Mouse (Mus musculus) cerebellum, postnatal 36 days (tissue): ENCODE measurements around the gene B3gnt9.

Experiments
- DNase-seq, 2 experiments: peaks; one replicate each; pipeline ENCODE4 v3.0.0; 2021 to 2022; ENCODE audit warnings: mixed read lengths in 2 of 2

The B3gnt9 gene

GRCm38 (mm10) chr8:105281821-105282220 is 26.9 kb upstream of the B3gnt9 start:
- DNase-seq: no peak

- no peak for DNase-seq
Observed at GRCm38 (mm10) chr8:105280567-105280966, 25.6 kb upstream of the B3gnt9 start.

- peak; percentile 90 to 95 for DNase-seq
Observed at GRCm38 (mm10) chr8:105278911-105279334, 24.0 kb upstream of the B3gnt9 start.

- peak in 1 of 2 experiments; percentile 32 for DNase-seq
Observed at GRCm38 (mm10) chr8:105276292-105277120, 21.6 kb upstream of the B3gnt9 start.

GRCm38 (mm10) chr8:105275840-105276239 is 20.9 kb upstream of the B3gnt9 start, which contains the start of gene Nol3:
TSS of gene Nol3 (plus strand) at chr8:105276140.
- no peak for DNase-seq

GRCm38 (mm10) chr8:105275387-105275786 is 20.4 kb upstream of the B3gnt9 start:
- no peak for DNase-seq

GRCm38 (mm10) chr8:105270916-105271186 is 15.9 kb upstream of the B3gnt9 start:
- no peak for DNase-seq

GRCm38 (mm10) chr8:105270101-105270915 is 15.4 kb upstream of the B3gnt9 start:
- DNase-seq: no peak

GRCm38 (mm10) chr8:105269461-105269947 is 14.6 kb upstream of the B3gnt9 start, which contains the start of gene Hsf4:
TSS of gene Hsf4 (plus strand) at chr8:105269801.
- DNase-seq: no peak

- DNase-seq: no peak
Observed at GRCm38 (mm10) chr8:105269075-105269458, 14.1 kb upstream of the B3gnt9 start.

- DNase-seq: peak; percentile 38 to 42
Observed at GRCm38 (mm10) chr8:105268342-105269074, 13.6 kb upstream of the B3gnt9 start.

- DNase-seq: no peak
Observed at GRCm38 (mm10) chr8:105266775-105267174, 11.8 kb upstream of the B3gnt9 start.

GRCm38 (mm10) chr8:105265128-105265527 is 10.2 kb upstream of the B3gnt9 start:
- no peak for DNase-seq

GRCm38 (mm10) chr8:105264024-105264982 is 9.3 kb upstream of the B3gnt9 start, which contains the start of the genes Tradd and Fbxl8:
TSS of gene Tradd (minus strand) at chr8:105264609.
TSS of gene Fbxl8 (plus strand) at chr8:105264648.
- DNase-seq: peak; percentile 49 to 59

- DNase-seq: no peak
Observed at GRCm38 (mm10) chr8:105263244-105263912, 8.4 kb upstream of the B3gnt9 start.

- no peak for DNase-seq
Observed at GRCm38 (mm10) chr8:105261326-105261980, 6.5 kb upstream of the B3gnt9 start.

GRCm38 (mm10) chr8:105260371-105261099 is 5.6 kb upstream of the B3gnt9 start:
- DNase-seq: no peak

GRCm38 (mm10) chr8:105259721-105260320 is 4.9 kb upstream of the B3gnt9 start:
- peak; percentile 73 to 75 for DNase-seq
